Mouse (Mus musculus) limb, embryonic 12.5 days (tissue): ENCODE results near the gene Hnf4a. TPM values are rescaled to one million over a fixed set of nuclear protein-coding genes. Genes with fewer than 3 reads are reported as not detected.
"Not testable (repeated sequence)": the region's sequence is repeated elsewhere in the genome, so short reads cannot be mapped to it uniquely, and the experiment has no call there.

Source experiments
- ATAC-seq: fragments of 200-750 bp; cut with Nextera tagmentation; 2 replicates; pipeline ENCODE4 v1.8.0; 2017; ENCODE audit warnings: low read depth, moderate TSS enrichment; ENCODE audit not compliant: insufficient number of reproducible peaks, insufficient read depth, low FRiP score, low TSS enrichment
- H3K27ac ChIP-seq: fragments of 300-500 bp; sonication (generic); 2 replicates; pipeline ENCODE4 v1.5.1; 2016; ENCODE audit warnings: mild to moderate bottlenecking, moderate library complexity
- H3K27me3 ChIP-seq: fragments of 300-500 bp; sonication (generic); 2 replicates; pipeline ENCODE4 v1.6.1; 2016; ENCODE audit warnings: mild to moderate bottlenecking, moderate library complexity
- H3K36me3 ChIP-seq: fragments of 300-500 bp; sonication (generic); 2 replicates; pipeline ENCODE4 v1.6.1; 2016; ENCODE audit warnings: mild to moderate bottlenecking, moderate library complexity
- H3K4me1 ChIP-seq: fragments of 300-500 bp; sonication (generic); replicated peaks from 2 replicates; pipeline ENCODE4 v1.6.1; 2016
- H3K4me2 ChIP-seq: fragments of 300-500 bp; sonication (generic); 2 replicates; pipeline ENCODE4 v1.6.1; 2016; ENCODE audit warnings: mild to moderate bottlenecking, moderate library complexity
- H3K4me3 ChIP-seq: fragments of 300-500 bp; sonication (generic); replicated peaks from 2 replicates; pipeline ENCODE4 v1.5.1; 2016; ENCODE audit warnings: mild to moderate bottlenecking
- H3K9ac ChIP-seq: fragments of 300-500 bp; sonication (generic); replicated peaks from 2 replicates; pipeline ENCODE4 v1.6.1; 2016; ENCODE audit warnings: mild to moderate bottlenecking, moderate library complexity
- H3K9me3 ChIP-seq: fragments of 300-500 bp; sonication (generic); 2 replicates; pipeline ENCODE4 v1.6.1; 2016; ENCODE audit warnings: mild to moderate bottlenecking, moderate library complexity
- WGBS: fragments of 180-500 bp; shearing (Covaris S2); methylation state at CpG from one replicate; pipeline ENCODE4 v1.1.7; 2016; 5-methylcytosine and 5-hydroxymethylcytosine counted together
- polyA plus RNA-seq: library from polyadenylated mRNA; unstranded; fragments of >200 nt; fragmentation: Nextera tagmentation; extraction: Ambion mirVana; gene quantifications from 2 replicates; pipeline ENCODE4 v1.2.1, GENCODE M21; 2016

Hnf4a gene
- polyA plus RNA-seq, 1 experiment from 2014 or later, result not detected

- 97% methylated on average over 5 of the region's 5 CpGs for WGBS
- Histone ChIP-seq H3K36me3 (peaks cover 88% of the 10 kb centered on the region), H3K4me3 (no peak overlapping the region)
These were observed 106.6 kb downstream of the Hnf4a start for GRCm38 (mm10) chr2:163613206-163613605.

GRCm38 (mm10) chr2:163613990-163614389 lies 107.4 kb downstream of the Hnf4a start:
- H3K27me3 ChIP-seq, result no peaks in the 10 kb centered on the region
- ATAC-seq, result no peak
- H3K9me3 ChIP-seq, result peaks cover 3% of the 10 kb centered on the region; the same call in 1 of the 2 replicates
- no peak overlapping the region for H3K4me2 ChIP-seq
- 93% methylated on average over 4 of the region's 4 CpGs for WGBS
- no peaks in the 10 kb centered on the region for H3K4me1 ChIP-seq
- H3K9ac ChIP-seq, result no peak overlapping the region
- H3K36me3 ChIP-seq, result peaks cover 95% of the 10 kb centered on the region
- H3K4me3 ChIP-seq, result no peak overlapping the region
- H3K27ac ChIP-seq, result no peak overlapping the region

More at GRCm38 (mm10) chr2:163613206-163613605, 106.6 kb downstream of the Hnf4a start:
- Histone ChIP-seq H3K27me3 (no peaks in the 10 kb centered on the region), H3K27ac (no peak overlapping the region), H3K4me1 (no peaks in the 10 kb centered on the region), H3K9ac (no peak overlapping the region), H3K4me2 (no peak overlapping the region), H3K9me3 (peaks cover 3% of the 10 kb centered on the region; the same call in 1 of the 2 replicates)
- no peak for ATAC-seq

GRCm38 (mm10) chr2:163615401-163615800 lies 108.8 kb downstream of the Hnf4a start:
- 95% methylated on average over 9 of the region's 9 CpGs for WGBS
- Histone ChIP-seq H3K27ac (no peak overlapping the region), H3K9ac (no peak overlapping the region), H3K9me3 (peaks cover 3% of the 10 kb centered on the region; the same call in 1 of the 2 replicates), H3K36me3 (peaks cover 95% of the 10 kb centered on the region), H3K4me2 (no peak overlapping the region), H3K4me3 (no peak overlapping the region), H3K4me1 (no peaks in the 10 kb centered on the region), H3K27me3 (no peaks in the 10 kb centered on the region)
- ATAC-seq, result no peak

- H3K4me3 ChIP-seq, result no peak overlapping the region
- no peak for ATAC-seq
- H3K27ac ChIP-seq, result no peak overlapping the region
- peaks cover 95% of the 10 kb centered on the region for H3K36me3 ChIP-seq
- H3K9ac ChIP-seq, result no peak overlapping the region
- 92% methylated on average over 4 of the region's 4 CpGs for WGBS
- no peaks in the 10 kb centered on the region for H3K27me3 ChIP-seq
- H3K4me2 ChIP-seq, result no peak overlapping the region
- no peaks in the 10 kb centered on the region for H3K4me1 ChIP-seq
- H3K9me3 ChIP-seq, result peaks cover 3% of the 10 kb centered on the region; the same call in 1 of the 2 replicates
These were observed 109.5 kb downstream of the Hnf4a start for GRCm38 (mm10) chr2:163615906-163616651.

GRCm38 (mm10) chr2:163616652-163617227 lies 110.1 kb downstream of the Hnf4a start:
- Histone ChIP-seq H3K4me3 (no peak overlapping the region), H3K9ac (no peak overlapping the region), H3K4me2 (no peak overlapping the region), H3K27me3 (no peaks in the 10 kb centered on the region), H3K9me3 (peaks cover 3% of the 10 kb centered on the region; the same call in 1 of the 2 replicates), H3K36me3 (peaks cover 94% of the 10 kb centered on the region), H3K27ac (no peak overlapping the region), H3K4me1 (no peaks in the 10 kb centered on the region)
- 86% methylated on average over 3 of the region's 3 CpGs for WGBS
- ATAC-seq, result no peak

- H3K27me3 ChIP-seq, result no peaks in the 10 kb centered on the region
- H3K36me3 ChIP-seq, result peaks cover 93% of the 10 kb centered on the region
- no peak for ATAC-seq
- no peak overlapping the region for H3K4me2 ChIP-seq
- no peak overlapping the region for H3K27ac ChIP-seq
- H3K9ac ChIP-seq, result no peak overlapping the region
- 83% methylated on average over 3 of the region's 3 CpGs for WGBS
- H3K4me3 ChIP-seq, result no peak overlapping the region
- peaks cover 3% of the 10 kb centered on the region; the same call in 1 of the 2 replicates for H3K9me3 ChIP-seq
- H3K4me1 ChIP-seq, result no peaks in the 10 kb centered on the region
These were observed 110.7 kb downstream of the Hnf4a start for GRCm38 (mm10) chr2:163617232-163617863.

- Histone ChIP-seq H3K36me3 (peaks cover 94% of the 10 kb centered on the region), H3K4me2 (no peak overlapping the region), H3K27ac (no peak overlapping the region), H3K9ac (no peak overlapping the region), H3K4me3 (no peak overlapping the region), H3K27me3 (no peaks in the 10 kb centered on the region), H3K4me1 (no peaks in the 10 kb centered on the region), H3K9me3 (peaks cover 3% of the 10 kb centered on the region; the same call in 1 of the 2 replicates)
- ATAC-seq, result no peak
- WGBS, result 95% methylated on average over 4 of the region's 4 CpGs
These were observed 111.3 kb downstream of the Hnf4a start for GRCm38 (mm10) chr2:163617874-163618273.

GRCm38 (mm10) chr2:163620451-163620850 lies 113.8 kb downstream of the Hnf4a start:
- Histone ChIP-seq H3K27ac (no peak overlapping the region), H3K36me3 (peaks cover 90% of the 10 kb centered on the region), H3K4me1 (no peaks in the 10 kb centered on the region), H3K4me2 (no peak overlapping the region), H3K27me3 (no peaks in the 10 kb centered on the region), H3K4me3 (no peak overlapping the region), H3K9me3 (no peaks in the 10 kb centered on the region), H3K9ac (no peak overlapping the region)
- 79% methylated on average over 8 of the region's 8 CpGs for WGBS
- ATAC-seq, result no peak

GRCm38 (mm10) chr2:163621401-163621800 lies 114.8 kb downstream of the Hnf4a start:
- H3K36me3 ChIP-seq, result peaks cover 90% of the 10 kb centered on the region
- H3K4me2 ChIP-seq, H3K27ac ChIP-seq, H3K27me3 ChIP-seq, H3K4me1 ChIP-seq, H3K4me3 ChIP-seq, H3K9ac ChIP-seq, ATAC-seq, H3K9me3 ChIP-seq: not testable (repeated sequence)
- 93% methylated on average over 3 of the region's 3 CpGs for WGBS
